Mouse (Mus musculus): ENCODE measurements around the gene Gpr132.

Gene Gpr132

GRCm38 (mm10) chr12:112877073-112877576, 9.1 kb upstream of the Gpr132 start:
- DNase-seq (ENCODE audit: low read depth, low spot score) = no peak

- no peak for DNase-seq (ENCODE audit: low read depth, low spot score)
These were observed 8.5 kb upstream of the Gpr132 start for GRCm38 (mm10) chr12:112876332-112877072.

- DNase-seq (ENCODE audit: low read depth, low spot score) = peak; percentile 86
These were observed 7.4 kb upstream of the Gpr132 start for GRCm38 (mm10) chr12:112875225-112876013.

GRCm38 (mm10) chr12:112874199-112874598, 6.2 kb upstream of the Gpr132 start:
- DNase-seq (ENCODE audit: low read depth, low spot score) = no peak

GRCm38 (mm10) chr12:112873452-112874190, 5.6 kb upstream of the Gpr132 start:
- DNase-seq (ENCODE audit: low read depth, low spot score) = peak; percentile 68

GRCm38 (mm10) chr12:112872991-112873390, 5.0 kb upstream of the Gpr132 start:
- no peak for DNase-seq (ENCODE audit: low read depth, low spot score)

- DNase-seq (ENCODE audit: low read depth, low spot score) = no peak
These were observed 3.2 kb upstream of the Gpr132 start for GRCm38 (mm10) chr12:112871272-112871671.

GRCm38 (mm10) chr12:112870775-112871174, 2.7 kb upstream of the Gpr132 start:
- no peak for DNase-seq (ENCODE audit: low read depth, low spot score)

GRCm38 (mm10) chr12:112869783-112870204, 1.8 kb upstream of the Gpr132 start:
- no peak for DNase-seq (ENCODE audit: low read depth, low spot score)

- no peak for DNase-seq (ENCODE audit: low read depth, low spot score)
These were observed 838 bp downstream of the Gpr132 start for GRCm38 (mm10) chr12:112867106-112867674.

GRCm38 (mm10) chr12:112866467-112867080, 1.5 kb downstream of the Gpr132 start:
- no peak for DNase-seq (ENCODE audit: low read depth, low spot score)

GRCm38 (mm10) chr12:112864804-112865203, 3.2 kb downstream of the Gpr132 start:
- no peak for DNase-seq (ENCODE audit: low read depth, low spot score)

- no peak for DNase-seq (ENCODE audit: low read depth, low spot score)
These were observed 6.1 kb downstream of the Gpr132 start for GRCm38 (mm10) chr12:112861911-112862321.

GRCm38 (mm10) chr12:112860765-112861164, 7.3 kb downstream of the Gpr132 start:
- no peak for DNase-seq (ENCODE audit: low read depth, low spot score)

- no peak for DNase-seq (ENCODE audit: low read depth, low spot score)
These were observed 8.1 kb downstream of the Gpr132 start for GRCm38 (mm10) chr12:112859930-112860329.

GRCm38 (mm10) chr12:112858581-112859336, 9.3 kb downstream of the Gpr132 start:
- DNase-seq (ENCODE audit: low read depth, low spot score) = no peak

GRCm38 (mm10) chr12:112857021-112857925, 10.8 kb downstream of the Gpr132 start:
- no peak for DNase-seq (ENCODE audit: low read depth, low spot score)

GRCm38 (mm10) chr12:112856338-112856737, 11.7 kb downstream of the Gpr132 start:
- no peak for DNase-seq (ENCODE audit: low read depth, low spot score)

GRCm38 (mm10) chr12:112854610-112855333, 13.3 kb downstream of the Gpr132 start:
- no peak for DNase-seq (ENCODE audit: low read depth, low spot score)
